Mouse (Mus musculus) ES-Bruce4 (cell line): ENCODE data around the gene Rnf115. TPM values are rescaled to one million over a fixed set of nuclear protein-coding genes. Genes with fewer than 3 reads are reported as not detected.
A peak's percentile ranks its signal among the peaks of the same experiment; 100 is the strongest.

Source experiments
- H3K27ac ChIP-seq: 2 replicates; pipeline ENCODE4 v1.5.1; 2012; ENCODE audit warnings: low read length, inconsistent platforms; ENCODE audit not compliant: insufficient read depth
- H3K27me3 ChIP-seq: 2 replicates; pipeline ENCODE4 v1.6.1; 2012; ENCODE audit warnings: mild to moderate bottlenecking, low read length, inconsistent platforms; ENCODE audit not compliant: control insufficient read depth, poor library complexity, insufficient read depth, severe bottlenecking
- H3K36me3 ChIP-seq: 2 replicates; pipeline ENCODE4 v1.6.1; 2012; ENCODE audit warnings: inconsistent platforms, mild to moderate bottlenecking, low read length, moderate library complexity; ENCODE audit not compliant: control insufficient read depth, poor library complexity, insufficient read depth, severe bottlenecking
- H3K4me1 ChIP-seq: one replicate; pipeline ENCODE4 v1.8.1; 2011; ENCODE audit warnings: low read length; ENCODE audit not compliant: control insufficient read depth, insufficient read depth
- H3K4me3 ChIP-seq: 2 replicates; pipeline ENCODE4 v1.5.1; 2011; ENCODE audit warnings: low read depth, mild to moderate bottlenecking, low read length
- H3K9ac ChIP-seq: 2 replicates; pipeline ENCODE4 v1.6.1; 2012; ENCODE audit warnings: low read depth, mild to moderate bottlenecking, inconsistent platforms; ENCODE audit not compliant: poor library complexity, severe bottlenecking
- H3K9me3 ChIP-seq: replicated peaks from 2 replicates; pipeline ENCODE4 v1.6.1; 2012; ENCODE audit warnings: mild to moderate bottlenecking, low read length, inconsistent platforms; ENCODE audit not compliant: control insufficient read depth, poor library complexity, insufficient read depth, severe bottlenecking
- CTCF ChIP-seq: IDR thresholded peaks from one replicate; pipeline ENCODE4 v1.8.1; 2011; ENCODE audit warnings: low read depth, low read length
- EP300 ChIP-seq: IDR thresholded peaks from 2 replicates; pipeline ENCODE4 v1.6.1; 2011; ENCODE audit warnings: low read depth, low read length; ENCODE audit not compliant: insufficient read depth
- POLR2A ChIP-seq: IDR thresholded peaks from one replicate; pipeline ENCODE4 v1.8.1; 2011; ENCODE audit warnings: low read length; ENCODE audit not compliant: insufficient read depth
- polyA plus RNA-seq: library from polyadenylated mRNA; stranded (reverse); fragments of >200 nt; gene quantifications from 2 replicates; pipeline ENCODE4 v1.2.4, GENCODE M21; 2011; ENCODE audit warnings: low read depth; ENCODE audit not compliant: missing spikeins, insufficient read depth, insufficient read length

Gene Rnf115
- polyA plus RNA-seq, 1 experiment, result 49.9 TPM

DNA sequence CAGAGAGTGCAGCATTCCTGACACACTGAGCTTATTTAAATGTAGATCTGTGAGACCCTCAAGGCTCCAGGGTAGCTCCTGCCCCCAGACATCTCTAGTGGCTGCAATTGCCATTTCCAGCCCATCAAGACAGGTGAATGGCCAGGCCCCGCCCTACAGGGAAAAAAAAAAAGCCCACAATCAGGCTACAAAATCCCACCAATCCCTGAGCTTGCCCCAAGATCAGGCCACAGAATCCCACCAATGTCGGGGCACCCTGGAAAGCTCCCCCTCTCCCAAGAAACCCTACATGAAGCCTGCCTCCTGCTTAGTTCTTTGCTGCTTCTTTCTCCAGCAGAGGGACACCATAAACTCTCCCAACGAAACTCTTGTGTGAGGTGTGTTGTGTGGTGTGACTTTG, 80.7 kb downstream of the Rnf115 start:
- no peaks in the 10 kb centered on the region for H3K36me3 ChIP-seq
- H3K9ac ChIP-seq, result no peak overlapping the region
- TF ChIP-seq CTCF (no peak), POLR2A (no peak), EP300 (0 out of 2 replicates have a peak, but pooled peaks have one; percentile 21)
- H3K4me1 ChIP-seq, result no peaks in the 10 kb centered on the region
- H3K4me3 ChIP-seq, result no peak overlapping the region
- H3K9me3 ChIP-seq, result peaks cover 2% of the 10 kb centered on the region; the same call in 1 of the 2 replicates
- peak overlapping the region; percentile 70 for H3K27ac ChIP-seq
- no peaks in the 10 kb centered on the region for H3K27me3 ChIP-seq

GRCm38 (mm10) chr3:96808651-96809050, 81.2 kb downstream of the Rnf115 start:
- no peaks in the 10 kb centered on the region for H3K36me3 ChIP-seq
- no peak for TF ChIP-seq EP300
- no peak for TF ChIP-seq POLR2A
- TF ChIP-seq CTCF, result no peak
- H3K9me3 ChIP-seq, result peaks cover 2% of the 10 kb centered on the region; the same call in 1 of the 2 replicates
- H3K9ac ChIP-seq, result no peak overlapping the region
- H3K27ac ChIP-seq, result peak overlapping the region; percentile 60
- no peaks in the 10 kb centered on the region for H3K27me3 ChIP-seq
- peaks cover 2% of the 10 kb centered on the region for H3K4me1 ChIP-seq
- no peak overlapping the region for H3K4me3 ChIP-seq

GRCm38 (mm10) chr3:96811232-96811631, 83.8 kb downstream of the Rnf115 start:
- H3K4me3 ChIP-seq, result no peak overlapping the region
- H3K4me1 ChIP-seq, result peaks cover 2% of the 10 kb centered on the region
- no peaks in the 10 kb centered on the region for H3K27me3 ChIP-seq
- no peak overlapping the region for H3K27ac ChIP-seq
- H3K9me3 ChIP-seq, result 0 out of 2 replicates have a peak, but pooled peaks cover 2% of the 10 kb centered on the region
- H3K9ac ChIP-seq, result no peak overlapping the region
- TF ChIP-seq CTCF (no peak), POLR2A (no peak), EP300 (no peak)
- H3K36me3 ChIP-seq, result no peaks in the 10 kb centered on the region

DNA sequence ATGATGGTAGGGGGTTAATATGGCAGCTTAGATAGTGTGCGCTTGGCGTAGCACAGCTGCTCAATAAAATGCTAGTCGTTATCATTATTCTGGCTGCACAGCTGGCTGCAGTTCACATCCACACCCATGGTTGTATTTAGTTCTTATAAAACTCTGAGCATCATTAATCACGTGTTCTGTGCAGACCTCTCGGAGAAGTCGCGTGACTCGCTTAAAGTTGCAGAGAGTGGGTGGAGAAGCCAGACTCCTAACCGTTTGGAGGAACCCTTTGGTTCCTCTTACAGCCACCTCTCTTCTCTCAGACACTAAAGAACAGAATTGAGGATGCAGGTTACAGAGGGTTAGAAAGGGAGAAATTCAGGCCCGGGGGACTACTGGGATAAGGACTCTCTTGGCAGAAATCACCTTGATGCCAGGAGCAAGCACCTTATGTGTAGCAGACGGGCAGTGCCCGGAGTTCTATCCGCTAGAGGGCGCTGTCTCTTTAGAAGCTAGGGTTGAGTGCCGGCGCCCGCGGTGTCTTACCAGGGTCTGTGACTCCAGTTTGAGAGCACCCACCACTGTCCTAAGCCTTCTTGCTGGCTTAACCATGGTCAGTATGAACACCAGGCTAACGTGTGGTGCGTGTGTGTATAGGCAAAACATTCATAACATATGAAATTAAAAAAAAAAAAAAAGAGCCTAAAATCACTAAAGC, 85.1 kb downstream of the Rnf115 start:
- H3K36me3 ChIP-seq, result no peaks in the 10 kb centered on the region
- TF ChIP-seq EP300 (no peak), POLR2A (no peak), CTCF (peak; percentile 83)
- no peak overlapping the region for H3K9ac ChIP-seq
- peaks cover 2% of the 10 kb centered on the region for H3K4me1 ChIP-seq
- H3K27ac ChIP-seq, result no peak overlapping the region
- no peaks in the 10 kb centered on the region for H3K27me3 ChIP-seq
- no peaks in the 10 kb centered on the region for H3K9me3 ChIP-seq
- no peak overlapping the region for H3K4me3 ChIP-seq

GRCm38 (mm10) chr3:96813106-96813505, 85.6 kb downstream of the Rnf115 start:
- Histone ChIP-seq H3K9ac (no peak overlapping the region), H3K36me3 (no peaks in the 10 kb centered on the region), H3K9me3 (no peaks in the 10 kb centered on the region), H3K4me3 (no peak overlapping the region), H3K27ac (no peak overlapping the region), H3K4me1 (peaks cover 2% of the 10 kb centered on the region), H3K27me3 (no peaks in the 10 kb centered on the region)
- TF ChIP-seq EP300, result no peak
- peak; percentile 42 for TF ChIP-seq CTCF

- Histone ChIP-seq H3K9me3 (no peaks in the 10 kb centered on the region), H3K36me3 (no peaks in the 10 kb centered on the region), H3K9ac (no peak overlapping the region), H3K4me1 (peaks cover 2% of the 10 kb centered on the region), H3K27ac (no peak overlapping the region), H3K4me3 (no peak overlapping the region), H3K27me3 (no peaks in the 10 kb centered on the region)
- TF ChIP-seq POLR2A, result no peak
- no peak for TF ChIP-seq CTCF
- TF ChIP-seq EP300, result no peak
These were observed 86.3 kb downstream of the Rnf115 start for GRCm38 (mm10) chr3:96813591-96814244.
